Mouse (Mus musculus) ovary, postnatal 10 days (tissue): ENCODE data around the gene Megf11.

Experiments
- DNase-seq: peaks from one replicate; pipeline ENCODE4 v3.0.0; 2022; ENCODE audit warnings: low spot score

Megf11 gene

GRCm38 (mm10) chr9:64520747-64521283 lies 135.4 kb downstream of the Megf11 start:
- no peak for DNase-seq

GRCm38 (mm10) chr9:64523264-64524045 lies 138.0 kb downstream of the Megf11 start:
- DNase-seq, result no peak

GRCm38 (mm10) chr9:64528061-64528460 lies 142.6 kb downstream of the Megf11 start:
- no peak for DNase-seq

- DNase-seq, result no peak
These were observed 143.2 kb downstream of the Megf11 start for GRCm38 (mm10) chr9:64528595-64528994.

GRCm38 (mm10) chr9:64531935-64532334 lies 146.5 kb downstream of the Megf11 start:
- no peak for DNase-seq

- DNase-seq, result no peak
These were observed 147.4 kb downstream of the Megf11 start for GRCm38 (mm10) chr9:64532711-64533242.

GRCm38 (mm10) chr9:64533488-64534119 lies 148.2 kb downstream of the Megf11 start:
- DNase-seq, result no peak

- no peak for DNase-seq
These were observed 148.9 kb downstream of the Megf11 start for GRCm38 (mm10) chr9:64534313-64534712.

- DNase-seq, result no peak
These were observed 149.6 kb downstream of the Megf11 start for GRCm38 (mm10) chr9:64534856-64535539.

- no peak for DNase-seq
These were observed 152.4 kb downstream of the Megf11 start for GRCm38 (mm10) chr9:64537821-64538220.

GRCm38 (mm10) chr9:64542246-64542645 lies 156.8 kb downstream of the Megf11 start:
- DNase-seq, result no peak

- DNase-seq, result no peak
These were observed 157.7 kb downstream of the Megf11 start for GRCm38 (mm10) chr9:64543125-64543524.

GRCm38 (mm10) chr9:64546344-64546991 lies 161.0 kb downstream of the Megf11 start:
- no peak for DNase-seq

GRCm38 (mm10) chr9:64548332-64548731 lies 162.9 kb downstream of the Megf11 start:
- DNase-seq, result no peak

- DNase-seq, result no peak
These were observed 165.9 kb downstream of the Megf11 start for GRCm38 (mm10) chr9:64551307-64551706.

GRCm38 (mm10) chr9:64552046-64552445 lies 166.6 kb downstream of the Megf11 start:
- DNase-seq, result no peak

- DNase-seq, result no peak
These were observed 168.0 kb downstream of the Megf11 start for GRCm38 (mm10) chr9:64553441-64553840.

GRCm38 (mm10) chr9:64555620-64556019 lies 170.2 kb downstream of the Megf11 start:
- DNase-seq, result no peak

GRCm38 (mm10) chr9:64557110-64557745 lies 171.8 kb downstream of the Megf11 start:
- no peak for DNase-seq

GRCm38 (mm10) chr9:64557846-64558530 lies 172.6 kb downstream of the Megf11 start:
- DNase-seq, result no peak

GRCm38 (mm10) chr9:64564315-64564767 lies 178.9 kb downstream of the Megf11 start:
- DNase-seq, result no peak
